Mouse (Mus musculus): ENCODE data around the gene Pah.

DNA sequence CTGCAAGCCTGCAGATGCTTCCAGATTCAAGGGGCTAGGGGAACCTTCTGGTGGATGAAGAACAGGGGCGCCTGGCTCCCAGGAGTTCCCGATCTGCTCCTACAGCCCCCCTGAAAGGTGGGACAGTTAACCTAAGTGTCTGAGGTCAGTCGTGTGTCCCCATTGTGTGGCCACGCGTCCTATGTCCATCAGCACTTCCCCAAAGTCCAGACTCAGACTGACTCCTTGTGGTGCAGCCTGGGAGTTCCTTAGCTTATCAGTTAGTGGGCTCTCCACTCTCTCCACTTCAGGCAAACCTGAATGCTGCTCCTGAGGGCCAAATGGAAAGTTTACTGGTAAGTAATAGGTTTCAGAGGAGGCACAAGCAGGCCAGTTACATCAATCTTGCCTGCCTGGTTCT, 19.3 kb upstream of the Pah start:
- TF ChIP-seq TAL1 (IDR thresholded peaks at IDR 0.05; ENCODE audit: low read length) (no peak), GATA1 (IDR thresholded peaks at IDR 0.05; ENCODE audit: low read length) (no peak)

Data from erythroblast, embryonic 14.5 days (primary cell).